Mouse (Mus musculus) neural tube, embryonic 15.5 days (tissue): ENCODE results near the gene Cenpp. TPM values are rescaled to one million over a fixed set of nuclear protein-coding genes. Genes with fewer than 3 reads are reported as not detected.

ENCODE experiments used
- ATAC-seq: fragments of 200-750 bp; cut with Nextera tagmentation; 2 replicates; pipeline ENCODE4 v1.8.0; 2017; ENCODE audit warnings: mild to moderate bottlenecking, moderate TSS enrichment, moderate library complexity; ENCODE audit not compliant: low FRiP score
- H3K27ac ChIP-seq: fragments of 300-500 bp; sonication (generic); replicated peaks from 2 replicates; pipeline ENCODE4 v1.5.1; 2015; ENCODE audit warnings: mild to moderate bottlenecking, inconsistent platforms
- H3K27me3 ChIP-seq: fragments of 300-500 bp; sonication (generic); replicated peaks from 2 replicates; pipeline ENCODE4 v1.6.1; 2015; ENCODE audit warnings: inconsistent platforms
- H3K36me3 ChIP-seq: fragments of 300-500 bp; sonication (generic); 2 replicates; pipeline ENCODE4 v1.6.1; 2015; ENCODE audit warnings: inconsistent platforms
- H3K4me1 ChIP-seq: fragments of 300-500 bp; sonication (generic); 2 replicates; pipeline ENCODE4 v1.6.1; 2015; ENCODE audit warnings: inconsistent platforms
- H3K4me2 ChIP-seq: fragments of 300-500 bp; sonication (generic); 2 replicates; pipeline ENCODE4 v1.6.1; 2015; ENCODE audit warnings: inconsistent platforms, mild to moderate bottlenecking, moderate library complexity
- H3K4me3 ChIP-seq: fragments of 300-500 bp; sonication (generic); replicated peaks from 2 replicates; pipeline ENCODE4 v1.5.1; 2015; ENCODE audit warnings: mild to moderate bottlenecking, inconsistent platforms
- H3K9ac ChIP-seq: fragments of 300-500 bp; sonication (generic); replicated peaks from 2 replicates; pipeline ENCODE4 v1.6.1; 2015; ENCODE audit warnings: mild to moderate bottlenecking, inconsistent platforms
- H3K9me3 ChIP-seq: fragments of 300-500 bp; sonication (generic); replicated peaks from 2 replicates; pipeline ENCODE4 v1.6.1; 2016; ENCODE audit warnings: inconsistent platforms
- WGBS: fragments of 180-500 bp; shearing (Covaris S2); methylation state at CpG from one replicate; pipeline ENCODE4 v1.1.7; 2015; ENCODE audit warnings: mixed read lengths; 5-methylcytosine and 5-hydroxymethylcytosine counted together
- polyA plus RNA-seq: library from polyadenylated mRNA; unstranded; fragments of >200 nt; fragmentation: Nextera tagmentation; extraction: Ambion mirVana; gene quantifications from 2 replicates; pipeline ENCODE4 v1.2.1, GENCODE M21; 2015

The Cenpp gene
- polyA plus RNA-seq, 1 experiment from 2014 or later, result 5.1 TPM

- no peak overlapping the region for H3K4me3 ChIP-seq
- ATAC-seq, result no peak
- peaks cover 6% of the 10 kb centered on the region; the same call in 1 of the 2 replicates for H3K36me3 ChIP-seq
- H3K4me1 ChIP-seq, result no peaks in the 10 kb centered on the region
- no peaks in the 10 kb centered on the region for H3K27me3 ChIP-seq
- no peaks in the 10 kb centered on the region for H3K9me3 ChIP-seq
- WGBS, result 86% methylated on average over 4 of the region's 4 CpGs
- H3K4me2 ChIP-seq, result no peak overlapping the region
- no peak overlapping the region for H3K9ac ChIP-seq
- H3K27ac ChIP-seq, result no peak overlapping the region
Measured at GRCm38 (mm10) chr13:49470319-49470718, 182.3 kb downstream of the Cenpp start.

GRCm38 (mm10) chr13:49469002-49469401 lies 183.6 kb downstream of the Cenpp start:
- 92% methylated on average over 5 of the region's 5 CpGs for WGBS
- Histone ChIP-seq H3K27ac (no peak overlapping the region), H3K9me3 (no peaks in the 10 kb centered on the region), H3K4me2 (no peak overlapping the region), H3K4me1 (no peaks in the 10 kb centered on the region), H3K4me3 (no peak overlapping the region), H3K27me3 (no peaks in the 10 kb centered on the region), H3K9ac (no peak overlapping the region), H3K36me3 (peaks cover 19% of the 10 kb centered on the region)
- ATAC-seq, result no peak

- Histone ChIP-seq H3K36me3 (peaks cover 26% of the 10 kb centered on the region), H3K27ac (no peak overlapping the region; the same call in 1 of the 2 replicates), H3K4me2 (no peak overlapping the region), H3K4me3 (no peak overlapping the region), H3K27me3 (no peaks in the 10 kb centered on the region), H3K9ac (no peak overlapping the region), H3K9me3 (no peaks in the 10 kb centered on the region), H3K4me1 (no peaks in the 10 kb centered on the region)
- WGBS, result 75% methylated on average over 2 of the region's 2 CpGs
- ATAC-seq, result no peak
Measured at GRCm38 (mm10) chr13:49467585-49467984, 185.0 kb downstream of the Cenpp start.

GRCm38 (mm10) chr13:49466393-49467075 lies 186.1 kb downstream of the Cenpp start:
- Histone ChIP-seq H3K36me3 (peaks cover 34% of the 10 kb centered on the region), H3K9me3 (no peaks in the 10 kb centered on the region), H3K4me1 (no peaks in the 10 kb centered on the region), H3K27ac (no peak overlapping the region; the same call in 1 of the 2 replicates), H3K27me3 (no peaks in the 10 kb centered on the region), H3K4me2 (no peak overlapping the region), H3K9ac (no peak overlapping the region), H3K4me3 (no peak overlapping the region)
- WGBS, result 79% methylated on average over 11 of the region's 11 CpGs
- ATAC-seq, result no peak

- Histone ChIP-seq H3K27ac (no peak overlapping the region; the same call in 1 of the 2 replicates), H3K4me3 (no peak overlapping the region), H3K36me3 (peaks cover 34% of the 10 kb centered on the region), H3K9ac (no peak overlapping the region), H3K4me1 (no peaks in the 10 kb centered on the region), H3K4me2 (no peak overlapping the region), H3K9me3 (no peaks in the 10 kb centered on the region), H3K27me3 (no peaks in the 10 kb centered on the region)
- no peak for ATAC-seq
- WGBS, result 97% methylated on average over 4 of the region's 4 CpGs
Measured at GRCm38 (mm10) chr13:49465875-49466274, 186.7 kb downstream of the Cenpp start.

- no peak overlapping the region for H3K27ac ChIP-seq
- no peak overlapping the region for H3K4me2 ChIP-seq
- WGBS, result 98% methylated on average over 2 of the region's 2 CpGs
- ATAC-seq, result no peak
- H3K4me1 ChIP-seq, result no peaks in the 10 kb centered on the region
- no peaks in the 10 kb centered on the region for H3K9me3 ChIP-seq
- H3K27me3 ChIP-seq, result no peaks in the 10 kb centered on the region
- no peak overlapping the region for H3K4me3 ChIP-seq
- peaks cover 48% of the 10 kb centered on the region for H3K36me3 ChIP-seq
- no peak overlapping the region for H3K9ac ChIP-seq
Measured at GRCm38 (mm10) chr13:49462921-49463320, 189.7 kb downstream of the Cenpp start.

GRCm38 (mm10) chr13:49461458-49462132 lies 191.0 kb downstream of the Cenpp start:
- Histone ChIP-seq H3K9ac (no peak overlapping the region), H3K4me2 (no peak overlapping the region), H3K27ac (peak overlapping the region; percentile 54), H3K9me3 (no peaks in the 10 kb centered on the region), H3K27me3 (no peaks in the 10 kb centered on the region), H3K36me3 (peaks cover 51% of the 10 kb centered on the region), H3K4me1 (no peaks in the 10 kb centered on the region), H3K4me3 (no peak overlapping the region)
- no peak for ATAC-seq
- WGBS, result 76% methylated on average over 15 of the region's 15 CpGs

- no peak overlapping the region for H3K4me2 ChIP-seq
- H3K4me1 ChIP-seq, result no peaks in the 10 kb centered on the region
- no peaks in the 10 kb centered on the region for H3K27me3 ChIP-seq
- no peak overlapping the region for H3K4me3 ChIP-seq
- 70% methylated on average over 5 of the region's 5 CpGs for WGBS
- no peak for ATAC-seq
- H3K36me3 ChIP-seq, result peaks cover 50% of the 10 kb centered on the region
- peak overlapping the region; percentile 54 for H3K27ac ChIP-seq
- no peaks in the 10 kb centered on the region for H3K9me3 ChIP-seq
- no peak overlapping the region for H3K9ac ChIP-seq
Measured at GRCm38 (mm10) chr13:49460692-49461414, 191.7 kb downstream of the Cenpp start.

GRCm38 (mm10) chr13:49460276-49460675 lies 192.3 kb downstream of the Cenpp start:
- Histone ChIP-seq H3K27ac (peak overlapping the region; percentile 54), H3K27me3 (no peaks in the 10 kb centered on the region), H3K9me3 (no peaks in the 10 kb centered on the region), H3K9ac (no peak overlapping the region), H3K4me3 (no peak overlapping the region), H3K4me1 (no peaks in the 10 kb centered on the region), H3K4me2 (no peak overlapping the region), H3K36me3 (peaks cover 45% of the 10 kb centered on the region)
- no peak for ATAC-seq
- whole genome bisulfite sequencing, result 89% methylated on average over 4 of the region's 4 CpGs

GRCm38 (mm10) chr13:49449318-49449749 lies 203.3 kb downstream of the Cenpp start:
- Histone ChIP-seq H3K9ac (no peak overlapping the region), H3K27me3 (no peaks in the 10 kb centered on the region), H3K9me3 (no peaks in the 10 kb centered on the region), H3K4me1 (no peaks in the 10 kb centered on the region), H3K27ac (no peak overlapping the region), H3K36me3 (peaks cover 42% of the 10 kb centered on the region), H3K4me2 (no peak overlapping the region), H3K4me3 (no peak overlapping the region)
- WGBS, result 44% methylated on average over 5 of the region's 5 CpGs
- peak; percentile 88 for ATAC-seq

GRCm38 (mm10) chr13:49444451-49444850 lies 208.1 kb downstream of the Cenpp start:
- no peaks in the 10 kb centered on the region for H3K9me3 ChIP-seq
- 94% methylated on average over 6 of the region's 6 CpGs for WGBS

More at GRCm38 (mm10) chr13:49444451-49444850, 208.1 kb downstream of the Cenpp start:
- H3K27me3 ChIP-seq, result no peaks in the 10 kb centered on the region
- H3K36me3 ChIP-seq, result peaks cover 39% of the 10 kb centered on the region
- no peaks in the 10 kb centered on the region for H3K4me1 ChIP-seq
- no peak overlapping the region for H3K9ac ChIP-seq
- H3K27ac ChIP-seq, result no peak overlapping the region
- ATAC-seq, result no peak
- H3K4me3 ChIP-seq, result no peak overlapping the region
- H3K4me2 ChIP-seq, result no peak overlapping the region
